Mouse (Mus musculus): Measurements from ENCODE around the gene Gpr87.
"Not testable (repeated sequence)": the region's sequence is repeated elsewhere in the genome, so short reads cannot be mapped to it uniquely, and the experiment has no call there.

The Gpr87 gene

GRCm38 (mm10) chr3:59185662-59186061 is 9.2 kb downstream of the Gpr87 start:
- DNase-seq = no peak

GRCm38 (mm10) chr3:59182129-59182528 is 12.8 kb downstream of the Gpr87 start:
- no peak for DNase-seq

GRCm38 (mm10) chr3:59181134-59181533 is 13.8 kb downstream of the Gpr87 start:
- peak; percentile 28 to 32 for DNase-seq

- DNase-seq = peak; percentile 73 to 80
These were observed 18.0 kb downstream of the Gpr87 start for GRCm38 (mm10) chr3:59176871-59177270.

- DNase-seq = peak; percentile 68 to 77
These were observed 19.7 kb downstream of the Gpr87 start for GRCm38 (mm10) chr3:59175234-59175633.

GRCm38 (mm10) chr3:59174426-59175154 is 20.3 kb downstream of the Gpr87 start:
- DNase-seq = no peak

GRCm38 (mm10) chr3:59169921-59170627 is 24.8 kb downstream of the Gpr87 start:
- DNase-seq = no peak

- no peak for DNase-seq
These were observed 25.7 kb downstream of the Gpr87 start for GRCm38 (mm10) chr3:59169215-59169614.

GRCm38 (mm10) chr3:59168476-59168875 is 26.4 kb downstream of the Gpr87 start:
- DNase-seq = no peak

- DNase-seq = no peak
These were observed 27.4 kb downstream of the Gpr87 start for GRCm38 (mm10) chr3:59167417-59168054.

GRCm38 (mm10) chr3:59160465-59160864 is 34.4 kb downstream of the Gpr87 start:
- DNase-seq = no peak

GRCm38 (mm10) chr3:59157048-59157447 is 37.9 kb downstream of the Gpr87 start:
- DNase-seq = no peak

GRCm38 (mm10) chr3:59155404-59155803 is 39.5 kb downstream of the Gpr87 start:
- no peak for DNase-seq

- DNase-seq = no peak
These were observed 40.0 kb downstream of the Gpr87 start for GRCm38 (mm10) chr3:59154888-59155287.

- DNase-seq = no peak
These were observed 41.5 kb downstream of the Gpr87 start, which contains the start of gene P2ry14 for GRCm38 (mm10) chr3:59153424-59153823. P2ry14 (minus strand) TSS chr3:59153618.

- no peak for DNase-seq
These were observed 44.3 kb downstream of the Gpr87 start for GRCm38 (mm10) chr3:59150624-59151023.

GRCm38 (mm10) chr3:59149646-59150045 is 45.3 kb downstream of the Gpr87 start:
- DNase-seq = no peak

GRCm38 (mm10) chr3:59145194-59145593 is 49.7 kb downstream of the Gpr87 start:
- DNase-seq = no peak

- no peak for DNase-seq
These were observed 53.2 kb downstream of the Gpr87 start for GRCm38 (mm10) chr3:59141507-59142305.

GRCm38 (mm10) chr3:59140941-59141340 is 54.0 kb downstream of the Gpr87 start:
- not testable (repeated sequence) for DNase-seq

GRCm38 (mm10) chr3:59140115-59140514 is 54.8 kb downstream of the Gpr87 start:
- no peak for DNase-seq

- no peak for DNase-seq
These were observed 55.3 kb downstream of the Gpr87 start for GRCm38 (mm10) chr3:59139651-59140051.

GRCm38 (mm10) chr3:59138946-59139468 is 55.9 kb downstream of the Gpr87 start:
- DNase-seq = no peak

All from cerebellum, postnatal 36 days (tissue).